Mouse (Mus musculus) embryonic facial prominence, embryonic 12.5 days (tissue): ENCODE data around the gene Timm29. TPM values are rescaled to one million over a fixed set of nuclear protein-coding genes. Genes with fewer than 3 reads are reported as not detected.

Source experiments
- ATAC-seq: fragments of 200-750 bp; cut with Nextera tagmentation; 2 replicates; pipeline ENCODE4 v1.8.0; 2017; ENCODE audit not compliant: insufficient number of reproducible peaks, insufficient read depth, low FRiP score, low TSS enrichment
- H3K27ac ChIP-seq: fragments of 300-500 bp; sonication (generic); 2 replicates; pipeline ENCODE4 v1.5.1; 2016; ENCODE audit warnings: mild to moderate bottlenecking
- H3K27me3 ChIP-seq: fragments of 300-500 bp; sonication (generic); 2 replicates; pipeline ENCODE4 v1.6.1; 2016; ENCODE audit warnings: mild to moderate bottlenecking, moderate library complexity
- H3K36me3 ChIP-seq: fragments of 300-500 bp; sonication (generic); 2 replicates; pipeline ENCODE4 v1.6.1; 2016; ENCODE audit warnings: mild to moderate bottlenecking
- H3K4me1 ChIP-seq: fragments of 300-500 bp; sonication (generic); 2 replicates; pipeline ENCODE4 v1.6.1; 2016
- H3K4me2 ChIP-seq: fragments of 300-500 bp; sonication (generic); replicated peaks from 2 replicates; pipeline ENCODE4 v1.6.1; 2016; ENCODE audit warnings: mild to moderate bottlenecking, moderate library complexity
- H3K4me3 ChIP-seq: fragments of 300-500 bp; sonication (generic); 2 replicates; pipeline ENCODE4 v1.5.1; 2016; ENCODE audit warnings: mild to moderate bottlenecking
- H3K9ac ChIP-seq: fragments of 300-500 bp; sonication (generic); 2 replicates; pipeline ENCODE4 v1.6.1; 2016; ENCODE audit warnings: mild to moderate bottlenecking, moderate library complexity
- H3K9me3 ChIP-seq: fragments of 300-500 bp; sonication (generic); 2 replicates; pipeline ENCODE4 v1.6.1; 2016; ENCODE audit warnings: mild to moderate bottlenecking, moderate library complexity
- WGBS: fragments of 180-500 bp; shearing (Covaris S2); methylation state at CpG from one replicate; pipeline ENCODE4 v1.1.7; 2016; 5-methylcytosine and 5-hydroxymethylcytosine counted together
- polyA plus RNA-seq: library from polyadenylated mRNA; unstranded; fragments of >200 nt; fragmentation: Nextera tagmentation; extraction: Ambion mirVana; gene quantifications from 2 replicates; pipeline ENCODE4 v1.2.1, GENCODE M21; 2016

Timm29 gene
- polyA plus RNA-seq, 1 experiment from 2014 or later = 40.6 TPM

DNA sequence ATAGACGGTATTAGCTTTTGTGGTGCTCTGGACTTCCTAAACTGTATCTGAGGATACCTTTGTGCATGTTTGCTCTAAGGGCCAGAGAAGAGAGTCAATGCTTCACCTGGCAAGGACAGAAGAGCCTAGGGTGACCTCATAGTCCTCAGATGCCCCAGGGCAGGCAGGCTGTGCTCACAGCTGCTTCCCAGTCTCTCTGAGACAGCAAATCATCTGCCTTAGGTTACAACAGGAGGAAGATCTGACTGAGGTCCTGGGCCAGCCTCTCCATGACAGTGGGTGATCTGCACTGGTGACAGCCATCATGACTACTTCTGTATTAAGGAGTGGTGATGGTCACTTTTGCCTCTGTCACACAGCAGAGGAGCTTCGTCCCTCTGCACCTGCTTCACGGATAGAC, 33.4 kb upstream of the Timm29 start:
- peaks cover 28% of the 10 kb centered on the region for H3K36me3 ChIP-seq
- no peaks in the 10 kb centered on the region for H3K4me1 ChIP-seq
- no peak overlapping the region for H3K4me3 ChIP-seq
- ATAC-seq = no peak
- WGBS = 94% methylated on average over 3 of the region's 3 CpGs
- no peak overlapping the region for H3K9ac ChIP-seq
- no peaks in the 10 kb centered on the region for H3K27me3 ChIP-seq
- H3K9me3 ChIP-seq = no peaks in the 10 kb centered on the region
- H3K4me2 ChIP-seq = no peak overlapping the region
- H3K27ac ChIP-seq = no peak overlapping the region

DNA sequence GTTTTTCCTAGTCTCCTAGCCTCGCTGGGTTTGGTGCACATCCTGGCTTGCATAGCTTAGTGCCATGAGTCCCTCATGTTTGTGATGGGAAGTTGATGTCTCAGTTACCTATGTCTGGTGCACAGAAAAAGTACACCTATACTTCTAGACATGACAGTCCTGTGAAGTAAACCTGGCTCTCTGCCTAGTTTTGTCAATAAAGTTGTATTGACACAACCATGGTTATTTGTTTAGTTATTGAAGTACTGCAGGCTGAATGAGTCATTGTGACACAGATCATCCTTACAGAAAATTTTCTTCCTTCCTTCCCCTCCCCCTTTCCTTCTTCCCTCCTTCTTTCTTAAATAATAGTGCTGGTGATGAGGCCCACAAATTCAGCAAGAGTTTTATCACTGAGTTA, 28.1 kb upstream of the Timm29 start:
- Histone ChIP-seq H3K9ac (no peak overlapping the region), H3K27me3 (no peaks in the 10 kb centered on the region), H3K4me1 (no peaks in the 10 kb centered on the region), H3K27ac (no peak overlapping the region), H3K4me3 (no peak overlapping the region), H3K9me3 (no peaks in the 10 kb centered on the region), H3K36me3 (peaks cover 24% of the 10 kb centered on the region), H3K4me2 (no peak overlapping the region)
- 77% methylated on average over 1 of the region's 1 CpGs for WGBS
- ATAC-seq = no peak

DNA sequence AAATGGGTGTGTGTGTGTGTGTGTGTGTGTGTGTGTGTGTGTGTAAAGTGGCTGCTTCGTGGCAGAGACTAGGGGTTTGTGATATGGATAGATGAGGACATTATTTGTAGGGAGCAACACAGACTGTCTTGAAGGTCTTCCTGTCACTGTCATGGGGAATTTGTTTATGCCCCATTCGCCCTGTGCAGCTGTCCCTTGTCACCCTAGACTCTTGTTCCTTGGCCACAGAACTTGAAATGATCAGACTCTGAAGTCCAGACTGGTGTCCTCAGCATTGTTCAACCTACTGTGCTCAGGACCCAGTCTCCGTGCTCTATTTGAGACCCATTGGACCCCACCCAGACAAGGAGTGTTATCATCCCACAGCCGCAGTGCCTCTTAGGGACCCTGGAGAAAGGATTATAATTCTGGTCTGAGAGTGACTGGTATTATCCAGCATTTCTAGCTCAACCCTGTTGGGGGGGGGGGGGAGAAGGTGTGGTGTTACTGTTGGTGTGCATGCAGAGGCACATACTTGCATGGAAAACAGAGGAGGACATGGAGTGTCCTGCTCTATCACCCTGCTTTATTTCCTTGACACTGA, 27.4 kb upstream of the Timm29 start:
- H3K36me3 ChIP-seq = peaks cover 31% of the 10 kb centered on the region

DNA sequence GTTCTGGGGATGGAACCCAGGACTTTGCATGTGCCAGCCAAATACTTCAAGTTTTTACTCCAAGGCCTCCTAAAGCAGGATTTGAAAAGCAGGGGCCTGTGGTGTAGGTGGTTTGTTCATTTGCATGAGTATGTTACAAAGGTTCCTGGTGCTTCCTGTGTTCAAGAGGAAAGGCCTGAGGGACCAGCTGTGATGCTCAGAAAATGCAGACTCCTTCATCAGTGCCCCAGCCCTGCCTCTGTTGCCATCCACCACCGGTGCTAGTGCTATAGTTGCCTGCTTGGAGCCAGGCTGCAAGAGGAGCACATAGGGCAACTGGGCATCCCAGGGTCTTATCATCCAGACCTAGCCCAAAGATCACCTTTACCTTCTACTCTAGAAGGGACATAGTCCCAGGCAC, 26.0 kb upstream of the Timm29 start:
- Histone ChIP-seq H3K4me2 (no peak overlapping the region), H3K9ac (no peak overlapping the region), H3K27ac (no peak overlapping the region), H3K4me1 (no peaks in the 10 kb centered on the region), H3K4me3 (no peak overlapping the region), H3K27me3 (no peaks in the 10 kb centered on the region), H3K9me3 (no peaks in the 10 kb centered on the region), H3K36me3 (peaks cover 42% of the 10 kb centered on the region)
- ATAC-seq = no peak
- 100% methylated on average over 1 of the region's 1 CpGs for WGBS

More for the DNA sequence above, 27.4 kb upstream of the Timm29 start:
- Histone ChIP-seq H3K4me2 (no peak overlapping the region), H3K9me3 (no peaks in the 10 kb centered on the region), H3K9ac (no peak overlapping the region), H3K27ac (no peak overlapping the region), H3K4me3 (no peak overlapping the region), H3K27me3 (no peaks in the 10 kb centered on the region), H3K4me1 (no peaks in the 10 kb centered on the region)
- no peak for ATAC-seq
- WGBS = 86% methylated on average over 4 of the region's 4 CpGs

DNA sequence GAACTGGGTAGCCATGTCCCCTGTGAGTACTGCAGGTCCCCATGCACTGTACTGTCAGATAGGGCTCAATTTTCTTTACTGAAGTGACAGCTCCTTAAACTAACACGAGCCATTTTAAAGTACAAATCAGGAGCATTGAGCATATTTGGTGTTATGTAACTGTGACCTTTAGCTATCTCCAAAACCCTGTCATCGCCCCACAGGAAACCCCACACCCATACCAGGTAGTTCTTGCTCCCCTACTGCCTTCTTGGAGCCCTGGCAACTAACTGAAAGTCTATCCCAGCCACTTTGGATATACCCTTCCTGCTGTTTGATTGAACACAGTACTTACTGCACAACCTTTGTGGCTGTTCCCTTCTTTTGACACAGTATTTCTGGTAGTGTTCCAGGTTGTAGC, 25.5 kb upstream of the Timm29 start:
- Histone ChIP-seq H3K4me1 (no peaks in the 10 kb centered on the region), H3K4me3 (no peak overlapping the region), H3K4me2 (no peak overlapping the region), H3K36me3 (peaks cover 45% of the 10 kb centered on the region), H3K27ac (no peak overlapping the region), H3K27me3 (no peaks in the 10 kb centered on the region), H3K9me3 (no peaks in the 10 kb centered on the region), H3K9ac (no peak overlapping the region)
- ATAC-seq = no peak
- 81% methylated on average over 2 of the region's 2 CpGs for WGBS

DNA sequence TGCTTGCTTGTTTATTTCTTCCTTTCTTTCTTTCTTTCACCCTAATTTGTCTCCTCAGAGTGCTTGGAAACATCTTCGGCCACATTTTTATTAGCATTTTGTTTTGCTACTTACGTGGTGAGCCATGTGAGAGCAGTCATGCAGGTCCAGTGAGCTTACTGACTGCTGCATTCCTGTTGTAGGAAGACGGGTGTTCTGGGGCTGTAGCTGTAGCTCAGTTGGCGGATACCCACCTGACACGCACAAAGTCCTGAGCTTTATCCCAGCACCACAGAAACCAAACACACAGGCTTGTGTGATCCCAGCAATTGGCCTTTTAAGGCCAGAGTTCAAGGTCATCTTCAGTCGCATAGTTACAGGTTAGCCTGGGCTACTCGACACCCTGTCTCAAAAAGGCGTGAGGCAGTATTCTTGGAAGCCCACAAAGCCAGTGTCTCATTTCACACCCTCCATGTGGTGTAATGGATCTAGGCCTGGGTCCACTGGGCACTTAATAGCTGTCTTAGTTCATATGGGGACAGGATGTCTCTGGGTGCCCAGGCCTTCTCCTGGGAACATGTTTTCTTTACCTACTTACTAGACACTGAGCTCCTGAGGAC, 23.8 kb upstream of the Timm29 start:
- Histone ChIP-seq H3K4me3 (no peak overlapping the region), H3K9me3 (no peaks in the 10 kb centered on the region), H3K36me3 (peaks cover 53% of the 10 kb centered on the region), H3K27ac (peak overlapping the region; percentile 9; the same call in 1 of the 2 replicates), H3K9ac (no peak overlapping the region), H3K27me3 (no peaks in the 10 kb centered on the region), H3K4me1 (no peaks in the 10 kb centered on the region), H3K4me2 (no peak overlapping the region)
- WGBS = 90% methylated on average over 8 of the region's 8 CpGs
- no peak for ATAC-seq

DNA sequence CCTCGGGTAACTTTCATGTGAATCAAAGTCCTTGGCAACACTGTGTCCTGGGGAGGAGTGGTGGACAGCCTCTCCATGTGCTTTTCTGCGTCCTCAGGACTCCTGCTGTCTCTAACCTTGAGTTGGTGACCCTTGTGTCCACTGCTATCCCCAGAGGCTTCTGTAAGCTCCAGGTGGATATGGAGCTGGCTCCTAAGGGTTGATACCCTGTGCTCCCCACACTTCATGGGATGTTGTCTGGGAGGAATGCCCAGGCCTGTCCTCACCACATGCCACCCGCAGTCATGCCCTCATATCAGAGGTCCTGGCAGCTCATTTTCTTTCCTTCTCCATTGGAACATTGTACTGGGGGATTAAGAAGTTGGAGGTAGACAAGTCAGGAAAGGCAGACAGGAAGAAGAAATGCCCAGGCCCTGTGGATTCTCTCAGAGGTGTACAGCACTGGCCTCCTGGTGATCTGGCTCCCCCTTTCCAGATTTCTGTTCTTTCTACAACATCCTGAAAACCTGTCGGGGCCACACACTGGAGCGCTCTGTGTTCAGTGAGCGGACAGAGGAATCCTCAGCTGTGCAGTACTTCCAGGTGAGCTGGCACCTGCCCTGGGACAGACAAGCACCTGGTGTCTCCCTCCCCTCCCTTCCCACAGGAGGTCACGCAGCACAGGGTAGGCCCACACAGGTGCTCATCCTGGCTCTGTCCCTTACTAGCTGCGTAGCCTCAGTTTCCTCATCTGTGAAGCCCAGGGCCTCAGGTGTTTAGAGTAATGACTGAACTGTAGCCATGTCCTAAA, 18.3 kb upstream of the Timm29 start:
- Histone ChIP-seq H3K4me1 (no peaks in the 10 kb centered on the region), H3K27me3 (no peaks in the 10 kb centered on the region), H3K4me3 (no peak overlapping the region), H3K9me3 (no peaks in the 10 kb centered on the region), H3K36me3 (peaks cover 88% of the 10 kb centered on the region), H3K4me2 (no peak overlapping the region), H3K27ac (no peak overlapping the region), H3K9ac (no peak overlapping the region)
- no peak for ATAC-seq
- WGBS = 91% methylated on average over 8 of the region's 8 CpGs

DNA sequence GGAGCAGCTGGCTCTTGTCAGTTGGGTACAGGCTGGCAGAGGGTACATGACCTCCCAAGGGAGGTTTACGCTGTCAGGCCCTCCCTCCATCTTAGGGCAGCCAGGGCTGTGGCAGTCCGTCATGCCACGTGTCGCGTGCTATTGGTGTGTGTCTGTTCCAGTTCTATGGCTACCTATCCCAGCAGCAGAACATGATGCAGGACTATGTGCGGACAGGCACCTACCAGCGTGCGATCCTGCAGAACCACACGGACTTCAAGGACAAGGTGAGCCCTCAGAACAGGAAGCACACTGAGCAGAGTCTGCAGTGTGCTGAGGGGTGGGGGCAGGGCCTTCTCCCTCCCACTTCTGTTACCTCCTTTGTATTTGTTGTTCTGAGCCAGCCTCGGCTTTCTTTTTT, 17.3 kb upstream of the Timm29 start:
- 94% methylated on average over 10 of the region's 10 CpGs for WGBS
- no peak; the same call in 1 of the 2 replicates for ATAC-seq

DNA sequence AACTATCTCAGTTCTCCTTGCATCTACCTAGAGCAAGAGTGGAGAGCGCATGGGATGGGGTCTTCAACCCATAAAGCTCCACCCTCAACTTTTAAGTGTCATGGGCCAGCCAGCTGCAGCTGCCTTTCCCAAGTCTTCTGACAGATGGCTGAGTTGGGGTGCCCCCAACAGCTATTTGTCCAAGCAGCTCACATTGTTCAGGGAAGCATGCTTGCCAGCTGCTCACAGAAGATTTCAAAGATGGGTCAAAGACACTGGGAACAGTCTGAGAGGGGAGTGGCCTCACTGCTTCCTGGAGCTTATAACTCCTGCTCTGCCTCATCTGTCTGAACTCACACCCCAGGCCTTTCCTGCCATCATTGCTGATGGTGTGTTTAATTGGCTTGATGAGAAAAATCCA, 16.2 kb upstream of the Timm29 start:
- Histone ChIP-seq H3K4me1 (no peaks in the 10 kb centered on the region), H3K9ac (no peak overlapping the region), H3K9me3 (no peaks in the 10 kb centered on the region), H3K4me2 (no peak overlapping the region), H3K36me3 (peaks cover 89% of the 10 kb centered on the region), H3K27me3 (no peaks in the 10 kb centered on the region), H3K4me3 (no peak overlapping the region), H3K27ac (no peak overlapping the region)
- 100% methylated on average over 1 of the region's 1 CpGs for WGBS
- ATAC-seq = no peak

More for the DNA sequence above, 17.3 kb upstream of the Timm29 start:
- Histone ChIP-seq H3K4me3 (no peak overlapping the region), H3K4me1 (no peaks in the 10 kb centered on the region), H3K9me3 (no peaks in the 10 kb centered on the region), H3K36me3 (peaks cover 88% of the 10 kb centered on the region), H3K27me3 (no peaks in the 10 kb centered on the region), H3K9ac (no peak overlapping the region), H3K27ac (no peak overlapping the region), H3K4me2 (no peak overlapping the region)

DNA sequence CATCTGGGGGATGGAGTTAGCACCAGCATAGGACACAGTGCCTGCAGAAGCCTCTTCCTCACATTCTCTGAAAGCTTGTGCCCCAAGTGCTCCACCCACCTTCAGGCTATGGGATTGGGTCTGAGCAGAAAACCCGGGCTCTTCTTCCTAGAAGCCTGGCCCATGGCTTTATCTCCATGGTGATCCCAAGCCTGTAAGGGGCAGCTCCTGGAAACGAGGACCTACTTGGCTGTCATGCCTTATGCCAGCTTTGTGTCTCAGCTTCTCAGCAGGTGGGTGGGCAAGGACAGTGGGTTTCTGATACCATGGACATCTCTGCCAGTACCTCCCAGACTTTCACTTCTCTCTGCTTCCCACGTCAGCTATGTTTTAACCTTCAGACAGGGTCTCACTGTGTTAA, 14.3 kb upstream of the Timm29 start:
- Histone ChIP-seq H3K36me3 (peaks cover 94% of the 10 kb centered on the region), H3K4me3 (no peak overlapping the region), H3K9me3 (no peaks in the 10 kb centered on the region), H3K27me3 (no peaks in the 10 kb centered on the region), H3K4me1 (no peaks in the 10 kb centered on the region), H3K27ac (no peak overlapping the region), H3K9ac (no peak overlapping the region), H3K4me2 (no peak overlapping the region)
- ATAC-seq = no peak
- WGBS = 73% methylated on average over 3 of the region's 3 CpGs

DNA sequence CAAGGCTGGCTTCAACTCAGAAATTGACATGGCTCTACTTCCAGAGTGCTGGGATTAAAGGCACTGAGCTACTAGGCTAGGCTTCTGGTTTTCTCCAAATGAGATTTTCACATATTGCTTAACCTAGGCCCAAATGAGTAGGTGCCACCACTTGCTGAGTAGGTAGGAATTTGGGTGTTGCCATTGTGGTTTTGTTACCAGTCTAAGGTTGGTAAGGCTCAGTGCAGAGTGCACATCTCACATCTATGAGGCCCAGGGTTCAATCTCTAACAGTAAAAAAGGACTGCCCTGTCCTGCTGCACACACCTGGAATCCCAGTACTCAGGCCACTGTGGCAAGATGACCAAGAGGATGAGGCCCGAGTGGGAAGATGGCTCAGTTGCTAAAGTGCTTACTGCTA, 7.1 kb upstream of the Timm29 start:
- Histone ChIP-seq H3K27me3 (no peaks in the 10 kb centered on the region), H3K4me1 (no peaks in the 10 kb centered on the region), H3K4me3 (no peak overlapping the region), H3K4me2 (no peak overlapping the region), H3K27ac (no peak overlapping the region), H3K36me3 (peaks cover 96% of the 10 kb centered on the region), H3K9ac (no peak overlapping the region), H3K9me3 (no peaks in the 10 kb centered on the region)
- 88% methylated on average over 1 of the region's 1 CpGs for WGBS
- ATAC-seq = no peak
